Mouse (Mus musculus) spleen, adult 2 months (tissue): Measurements from ENCODE around the gene Lypd6.

Experiments used
- CTCF ChIP-seq: fragments of 200-500 bp; IDR thresholded peaks from 2 replicates; pipeline ENCODE4 v1.5.1; 2011; ENCODE audit warnings: mild to moderate bottlenecking, inconsistent platforms; ENCODE audit not compliant: insufficient read depth, insufficient read length, insufficient replicate concordance; ENCODE audit errors: extremely low read depth
- POLR2A ChIP-seq: fragments of 200-500 bp; IDR thresholded peaks from 2 replicates; pipeline ENCODE4 v1.6.1; 2011; ENCODE audit warnings: low read depth, low read length, inconsistent platforms

- TF ChIP-seq CTCF (no peak), POLR2A (no peak)
These were observed 122.6 kb downstream of the Lypd6 start for GRCm38 (mm10) chr2:50188856-50189255.
